Mouse (Mus musculus): ENCODE measurements at regions not wholly inside any gene's neighbourhood (a gene's known extent, or its start where the extent isn't known, plus 50 kb on each side); places are given as distances from the start of the nearest gene placed in this dataset.

- no peak for DNase-seq
- intact Hi-C loops (cut with DNase I): no loop called here
Measured at GRCm38 (mm10) chr13:44618368-44618767, 110.9 kb upstream of the Jarid2 start.

GRCm38 (mm10) chr13:44622661-44623355, 106.5 kb upstream of the Jarid2 start:
- DNase-seq: no peak
- intact Hi-C loops (cut with DNase I): no loop called here

- no peak for DNase-seq
- intact Hi-C loops (cut with DNase I): no loop called here
Measured at GRCm38 (mm10) chr13:44624716-44625115, 104.6 kb upstream of the Jarid2 start.

- no peak for DNase-seq
- intact Hi-C loops (cut with DNase I): no loop called here
Measured at GRCm38 (mm10) chr13:44625792-44626191, 103.5 kb upstream of the Jarid2 start.

- no peak for DNase-seq
- intact Hi-C loops (cut with DNase I): no loop called here
Measured at GRCm38 (mm10) chr13:44626806-44627205, 102.5 kb upstream of the Jarid2 start.

- intact Hi-C loops (cut with DNase I): no loop called here
- no peak for DNase-seq
Measured at GRCm38 (mm10) chr13:44630061-44630460, 99.2 kb upstream of the Jarid2 start.

GRCm38 (mm10) chr13:44634616-44635015, 94.7 kb upstream of the Jarid2 start:
- intact Hi-C loops (cut with DNase I): no loop called here
- no peak for DNase-seq

GRCm38 (mm10) chr13:44635221-44636007, 93.9 kb upstream of the Jarid2 start:
- no peak for DNase-seq
- intact Hi-C loops (cut with DNase I): no loop called here

GRCm38 (mm10) chr13:44636008-44636335, 93.3 kb upstream of the Jarid2 start:
- no peak for DNase-seq
- intact Hi-C loops (cut with DNase I): no loop called here

GRCm38 (mm10) chr13:44642361-44642760, 86.9 kb upstream of the Jarid2 start:
- no peak for DNase-seq
- intact Hi-C loops (cut with DNase I): no loop called here

GRCm38 (mm10) chr13:44650052-44650451, 79.2 kb upstream of the Jarid2 start:
- intact Hi-C loops (cut with DNase I): no loop called here
- DNase-seq: no peak

- DNase-seq: no peak
- intact Hi-C loops (cut with DNase I): no loop called here
Measured at GRCm38 (mm10) chr13:44651259-44652238, 77.7 kb upstream of the Jarid2 start.

GRCm38 (mm10) chr13:44657905-44658414, 71.3 kb upstream of the Jarid2 start:
- DNase-seq: peak; percentile 35
- intact Hi-C loops (cut with DNase I): no loop called here

GRCm38 (mm10) chr13:44659861-44660260, 69.4 kb upstream of the Jarid2 start:
- intact Hi-C loops (cut with DNase I): no loop called here
- DNase-seq: no peak

GRCm38 (mm10) chr13:44663062-44663461, 66.2 kb upstream of the Jarid2 start:
- no peak for DNase-seq
- intact Hi-C loops (cut with DNase I): no loop called here

- DNase-seq: no peak
- intact Hi-C loops (cut with DNase I): no loop called here
Measured at GRCm38 (mm10) chr13:44663730-44664129, 65.5 kb upstream of the Jarid2 start.

GRCm38 (mm10) chr13:44669761-44670160, 59.5 kb upstream of the Jarid2 start:
- DNase-seq: no peak
- intact Hi-C loops (cut with DNase I): no loop called here

GRCm38 (mm10) chr13:44673337-44673966, 55.8 kb upstream of the Jarid2 start:
- DNase-seq: peak; percentile 81
- intact Hi-C loops (cut with DNase I): no loop called here

GRCm38 (mm10) chr13:44673967-44674357, 55.3 kb upstream of the Jarid2 start:
- intact Hi-C loops (cut with DNase I): no loop called here

GRCm38 (mm10) chr13:44674926-44675650, 54.2 kb upstream of the Jarid2 start:
- intact Hi-C loops (cut with DNase I): no loop called here
- no peak for DNase-seq

More at GRCm38 (mm10) chr13:44673967-44674357, 55.3 kb upstream of the Jarid2 start:
- no peak for DNase-seq

Measured in left cerebral cortex, postnatal 4 days (tissue).